Mouse (Mus musculus) thymus, adult 2 months (tissue): ENCODE measurements at regions not wholly inside any gene's neighbourhood (a gene's known extent, or its start where the extent isn't known, plus 50 kb on each side); places are given as distances from the start of the nearest gene placed in this dataset.
A peak's percentile ranks its signal among the peaks of the same experiment; 100 is the strongest.

Experiments
- CTCF ChIP-seq: fragments of 200-500 bp; IDR thresholded peaks from 2 replicates; pipeline ENCODE4 v1.5.1; 2012; ENCODE audit warnings: mild to moderate bottlenecking, control low read depth, low read length, moderate library complexity, borderline replicate concordance; ENCODE audit not compliant: control insufficient read depth, poor library complexity, insufficient read depth; ENCODE audit errors: extremely low read depth
- POLR2A ChIP-seq: fragments of 200-500 bp; IDR thresholded peaks from 2 replicates; pipeline ENCODE4 v1.6.1; 2012; ENCODE audit warnings: mild to moderate bottlenecking, low read length, control low read depth, moderate library complexity; ENCODE audit not compliant: control insufficient read depth, poor library complexity, insufficient read depth; ENCODE audit errors: extremely low read depth

DNA sequence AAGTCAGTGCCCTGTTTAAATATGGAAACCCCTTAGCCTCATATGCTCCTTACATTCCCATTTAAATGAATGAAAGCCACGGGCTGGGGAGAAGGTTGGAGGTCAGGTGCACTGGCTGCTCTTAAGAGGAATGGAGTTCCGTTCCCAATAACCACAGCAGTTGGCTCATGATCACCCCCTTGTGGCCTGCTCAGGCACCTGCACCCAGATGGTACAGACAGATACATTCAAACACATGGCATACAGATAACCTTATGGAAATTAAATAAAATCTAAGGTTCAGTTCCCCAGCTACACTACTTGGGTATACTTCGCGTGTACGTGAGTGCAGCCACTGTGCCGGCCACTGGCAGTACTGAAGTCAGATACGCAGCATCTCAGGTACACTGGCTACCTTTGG lies 479.1 kb upstream of the Pmfbp1 start:
- TF ChIP-seq CTCF (peak; percentile 62; the same call in 1 of the 2 replicates), POLR2A (no peak)
